Mouse (Mus musculus) skeletal muscle tissue, adult 2 months (tissue): ENCODE measurements around the gene Prdm15.

Experiments
- DNase-seq: peaks from one replicate; pipeline ENCODE4 v3.0.0-alpha.2; 2012; ENCODE audit warnings: low read depth, low spot score

Prdm15 gene

DNA sequence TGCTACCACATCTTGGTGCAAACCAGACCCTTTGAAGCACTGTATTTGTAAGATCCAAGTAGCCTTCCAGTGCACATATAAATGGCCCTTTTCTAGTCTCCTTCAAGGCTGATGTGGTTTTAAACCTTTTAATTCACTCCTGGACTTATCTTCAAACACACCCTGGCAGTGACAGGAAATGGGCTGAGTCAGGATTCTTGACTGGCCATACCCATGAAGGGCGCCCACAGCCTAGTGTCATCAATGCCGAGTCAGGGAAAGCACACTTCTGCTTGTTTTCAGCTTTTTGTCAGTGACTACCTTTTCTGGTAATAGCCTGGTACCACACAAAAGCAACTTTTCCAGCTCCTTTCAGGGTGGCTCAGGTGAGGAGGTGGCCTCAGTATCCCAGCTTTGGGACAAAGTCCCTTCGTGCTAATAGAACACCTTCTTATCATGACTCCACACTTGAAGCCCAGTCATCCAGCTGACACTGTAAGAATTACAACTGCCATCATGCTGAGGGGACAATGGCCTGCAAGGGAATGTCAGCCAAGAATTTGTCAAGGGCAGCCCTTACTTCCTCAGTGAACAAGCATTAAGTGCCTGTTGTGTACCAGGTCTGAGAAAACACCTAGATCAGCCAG is 99.2 kb downstream of the Prdm15 start:
- DNase-seq = no peak

DNA sequence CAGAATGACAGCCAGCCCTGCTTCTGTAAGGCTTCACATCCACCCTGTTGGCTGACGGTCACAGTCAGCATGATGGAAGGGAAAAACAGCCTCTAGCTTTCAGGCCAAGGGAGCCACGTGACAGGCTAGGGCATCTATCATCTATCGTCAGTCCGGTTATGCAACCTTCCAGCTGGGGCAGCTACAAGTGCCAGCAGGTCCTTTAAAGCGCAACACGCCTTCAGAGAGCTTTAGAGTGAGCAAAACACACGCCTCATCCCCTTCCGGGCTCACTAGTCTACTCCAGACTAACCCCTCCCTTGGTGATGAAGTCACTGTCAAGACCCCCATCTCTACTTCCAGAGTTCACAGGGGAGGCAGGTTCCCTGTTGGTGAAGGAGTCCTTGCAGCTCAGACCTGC is 99.8 kb downstream of the Prdm15 start:
- DNase-seq = peak; percentile 39

DNA sequence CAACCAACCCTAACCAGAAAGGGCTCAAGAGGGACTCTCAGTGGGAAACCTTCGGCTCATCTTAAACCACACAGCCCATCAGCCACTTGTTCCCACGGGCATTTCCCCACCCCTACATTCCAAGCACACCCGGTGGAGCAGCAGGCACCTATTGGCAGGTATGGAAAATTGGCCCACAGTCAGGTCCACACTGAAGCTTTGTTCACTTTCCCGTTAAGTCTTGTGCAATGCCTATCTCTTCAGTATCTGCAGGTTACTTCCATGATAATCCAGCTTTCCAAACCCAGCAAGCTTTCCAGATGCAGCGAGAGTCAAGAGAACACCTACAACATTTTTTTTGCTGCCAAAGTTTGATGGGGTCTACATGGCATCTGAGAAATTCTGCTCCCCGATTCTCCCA is 103.2 kb downstream of the Prdm15 start:
- DNase-seq = no peak
